Mouse (Mus musculus) cerebellum, adult 11-12 months (tissue): ENCODE data around the gene Foxm1.

Experiments
- DNase-seq: peaks from one replicate; pipeline ENCODE4 v3.0.0; 2022

Gene Foxm1

DNA sequence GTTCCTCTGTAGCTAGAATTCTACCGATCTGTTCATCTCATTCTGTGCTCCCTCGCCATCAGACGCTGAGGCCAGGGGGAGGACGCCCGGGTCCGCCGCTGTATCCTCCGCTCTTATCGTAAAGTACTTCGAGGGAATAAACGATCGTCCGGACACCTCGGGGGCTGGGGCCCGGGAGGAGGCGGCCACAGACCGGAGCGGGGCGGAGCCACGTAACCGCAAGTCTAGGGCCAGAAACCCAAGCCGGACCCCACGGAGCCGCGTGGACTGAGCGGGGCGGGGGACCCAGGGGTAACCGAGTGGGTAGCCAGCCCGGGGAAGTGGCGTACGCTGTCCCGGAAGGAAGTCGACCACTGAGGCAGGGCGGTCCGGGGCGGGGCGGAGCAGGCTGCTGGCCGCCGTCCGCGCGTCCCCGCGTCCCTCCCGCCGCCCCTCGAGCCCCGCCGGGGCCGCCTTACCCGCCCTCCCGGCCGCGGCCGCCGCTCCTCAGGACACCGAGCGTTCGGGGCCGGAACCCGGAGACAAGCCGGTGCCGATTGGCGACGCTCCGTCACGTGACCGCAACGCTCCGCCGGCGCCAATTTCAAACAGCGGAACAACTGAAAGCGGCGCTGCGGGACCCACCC lies at the start of gene Foxm1, which contains the start of gene Rhno1:
Gene Foxm1, plus strand, starts transcription at position 587 of the 626 bp plus-strand sequence.
Gene Rhno1, minus strand, starts transcription at position 531 of the 626 bp plus-strand sequence.
- peak; percentile 82 for DNase-seq

DNA sequence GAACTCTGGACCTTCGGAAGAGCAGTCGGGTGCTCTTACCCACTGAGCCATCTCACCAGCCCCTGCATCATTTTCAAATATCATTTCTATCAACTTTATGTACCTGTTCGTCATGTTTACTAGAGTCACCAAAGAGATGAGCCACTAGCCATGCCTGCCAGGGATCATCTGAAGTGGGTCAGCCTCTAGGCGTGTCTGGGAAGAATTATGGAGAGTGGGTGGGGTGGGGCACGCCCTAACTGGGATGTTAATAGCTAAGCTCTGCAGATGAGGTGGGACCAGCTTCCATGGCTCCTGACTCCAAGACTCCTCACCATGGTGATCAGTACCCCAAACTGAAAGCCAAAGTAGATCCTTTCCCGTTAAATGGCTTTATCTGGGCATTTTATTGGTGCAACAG lies 48.0 kb upstream of the Foxm1 start:
- DNase-seq = no peak

GRCm38 (mm10) chr6:128315597-128315996 lies 47.2 kb upstream of the Foxm1 start:
- DNase-seq = no peak

DNA sequence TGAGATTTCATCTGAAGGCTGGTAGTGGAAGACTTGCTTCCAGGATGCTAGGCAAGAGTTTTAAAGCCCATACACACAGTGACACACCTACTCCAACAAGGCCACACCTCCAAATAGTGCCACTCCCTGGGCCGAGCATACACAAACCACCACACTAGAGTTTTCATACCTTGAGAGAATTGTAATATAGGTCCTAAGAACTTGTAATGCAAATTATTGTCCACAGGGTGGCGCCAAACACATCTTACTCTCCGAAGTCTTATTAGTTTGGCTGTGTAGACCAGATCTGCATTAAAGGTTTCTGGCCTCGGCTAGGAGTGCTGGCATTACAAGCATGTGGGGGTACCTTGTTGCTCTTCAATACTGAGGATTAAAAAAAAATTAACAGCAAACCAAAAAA lies 44.5 kb upstream of the Foxm1 start:
- DNase-seq = peak; percentile 48

DNA sequence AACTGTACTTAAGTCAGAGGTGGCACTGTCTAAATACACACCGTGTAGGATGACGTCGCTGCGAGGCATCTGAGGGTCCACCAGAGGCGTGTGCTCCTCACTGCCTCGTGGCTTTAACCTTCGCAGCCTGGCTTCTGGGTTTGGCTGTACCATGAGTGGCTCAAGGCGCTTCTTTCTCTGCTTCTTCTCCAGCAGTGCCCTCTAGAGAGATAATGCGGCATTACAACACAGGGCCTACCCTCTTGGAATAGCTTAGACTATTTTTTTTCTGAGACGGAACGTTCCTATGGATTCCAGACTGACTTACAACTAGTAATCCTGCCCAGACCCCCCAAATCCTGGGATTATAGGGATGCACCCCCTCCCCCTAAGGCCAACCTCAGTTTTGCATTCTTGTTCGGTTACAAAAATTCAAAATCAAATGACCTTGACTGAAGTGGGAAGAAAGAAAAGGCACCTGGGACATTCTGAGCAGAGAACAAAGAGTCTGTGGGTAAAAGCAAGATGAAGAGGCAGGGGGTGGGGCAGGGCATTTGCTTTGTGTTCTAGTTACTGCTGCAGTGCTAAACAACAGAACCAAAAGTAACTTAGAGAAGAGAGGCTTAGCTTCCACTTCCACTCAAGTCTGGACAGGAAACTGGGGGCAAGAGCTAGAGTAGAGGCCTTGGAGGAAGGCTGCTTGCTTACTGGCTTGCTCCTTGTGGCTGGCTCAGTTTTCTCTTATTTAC lies 28.2 kb upstream of the Foxm1 start:
- peak; percentile 59 for DNase-seq

GRCm38 (mm10) chr6:128337467-128337866 lies 25.3 kb upstream of the Foxm1 start:
- DNase-seq = no peak

DNA sequence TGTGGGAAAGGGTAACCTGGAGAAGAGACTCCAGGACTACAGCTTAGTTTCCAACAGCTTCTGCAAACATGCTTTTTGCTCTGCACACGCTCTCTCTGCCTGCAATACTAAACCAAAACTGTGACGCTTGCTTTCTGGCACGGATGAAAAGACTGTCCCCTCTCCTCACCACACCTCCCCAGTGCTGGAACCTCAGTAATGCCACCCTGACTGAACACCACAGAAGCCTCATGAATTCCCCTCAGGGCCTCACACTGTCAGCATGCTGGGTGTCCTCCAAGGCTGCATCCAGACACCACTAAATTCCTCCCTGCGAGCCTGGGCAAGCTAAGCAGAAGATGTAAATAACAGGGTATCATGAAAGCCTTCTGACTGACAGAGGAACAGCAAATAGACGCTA lies 23.9 kb upstream of the Foxm1 start:
- no peak for DNase-seq

DNA sequence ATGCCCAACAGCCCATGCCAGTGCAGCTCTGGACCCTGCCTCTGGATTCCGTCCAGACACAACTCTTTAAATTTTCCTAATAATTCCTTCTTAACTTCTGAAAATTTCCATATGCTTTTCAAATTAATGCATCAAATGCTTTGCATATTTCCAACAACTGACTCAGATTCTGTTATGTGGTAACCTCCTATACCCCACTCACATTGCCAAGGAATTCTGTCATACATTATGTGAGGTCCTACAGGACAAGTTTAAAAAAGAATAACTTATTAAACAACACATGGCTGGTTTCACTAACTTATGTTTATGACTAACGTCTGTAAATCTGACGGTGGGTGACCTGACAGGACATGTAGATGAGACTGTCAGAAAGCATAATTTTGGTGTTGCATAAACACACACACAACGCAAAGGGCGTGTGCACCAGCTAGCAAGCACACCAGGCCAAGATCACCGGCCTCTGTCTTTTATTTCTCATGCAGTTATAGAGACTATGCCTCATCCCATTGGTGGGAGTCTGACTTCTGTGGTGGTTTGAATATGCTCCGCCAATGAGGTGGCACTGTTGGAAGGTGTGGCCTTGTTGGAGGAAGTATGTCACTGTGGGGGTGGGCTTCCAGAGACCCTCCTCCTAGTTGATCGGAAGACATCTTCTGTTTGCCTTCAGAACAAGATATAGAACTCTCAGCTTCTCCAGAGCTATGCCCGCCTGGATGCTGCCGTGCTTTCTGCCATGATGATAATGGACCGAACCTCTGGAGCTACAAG lies 20.6 kb upstream of the Foxm1 start:
- no peak for DNase-seq

DNA sequence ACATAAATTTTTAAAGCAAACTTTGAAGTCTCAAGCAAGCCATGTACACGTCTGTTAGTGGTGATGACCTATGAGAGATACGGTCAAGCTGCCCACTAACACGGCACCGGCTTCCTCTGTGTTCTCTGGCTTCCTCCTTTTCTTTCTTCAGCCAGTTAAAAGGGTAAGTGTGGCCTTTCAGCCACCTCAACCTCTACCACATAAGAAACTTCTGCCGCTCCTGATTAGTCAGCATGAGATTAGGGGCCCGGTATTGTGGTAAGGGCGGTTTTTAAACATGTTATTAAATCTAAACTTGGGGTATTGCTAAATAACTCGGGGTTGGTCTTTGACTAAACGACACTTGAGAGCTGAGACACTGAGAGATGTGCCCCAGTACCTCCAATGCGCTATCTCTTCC lies 17.1 kb upstream of the Foxm1 start:
- no peak for DNase-seq

GRCm38 (mm10) chr6:128346782-128347181 lies 16.0 kb upstream of the Foxm1 start:
- no peak for DNase-seq

GRCm38 (mm10) chr6:128349711-128350110 lies 13.1 kb upstream of the Foxm1 start:
- peak; percentile 43 for DNase-seq

GRCm38 (mm10) chr6:128354140-128354539 lies 8.6 kb upstream of the Foxm1 start:
- no peak for DNase-seq

- peak; percentile 67 for DNase-seq
Measured at GRCm38 (mm10) chr6:128355201-128355681, 7.5 kb upstream of the Foxm1 start.

GRCm38 (mm10) chr6:128355726-128356416 lies 6.9 kb upstream of the Foxm1 start, which contains the start of gene Tulp3:
Gene Tulp3 (minus strand): TSS chr6:128355851.
- DNase-seq = peak; percentile 97

DNA sequence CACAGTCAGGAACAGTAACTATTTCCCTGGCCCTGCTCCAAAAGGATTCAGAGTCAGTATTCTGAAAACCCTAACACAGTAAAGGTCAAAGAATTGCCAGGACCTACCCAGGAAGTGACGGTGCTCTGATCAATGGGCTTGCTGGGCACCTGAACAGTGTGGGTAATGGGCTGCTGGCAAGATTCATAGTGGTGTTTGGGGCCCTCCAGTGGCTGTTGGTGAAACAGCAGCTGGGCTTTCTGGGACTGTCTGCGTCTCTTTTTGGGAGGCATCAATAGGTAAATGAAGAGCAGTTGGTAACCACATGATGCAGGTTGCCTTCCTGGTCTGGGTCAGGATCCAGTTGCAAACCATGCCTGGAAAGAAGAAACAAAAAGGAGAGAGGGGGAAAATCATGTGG lies 3.8 kb upstream of the Foxm1 start:
- peak; percentile 57 for DNase-seq

- no peak for DNase-seq
Measured at GRCm38 (mm10) chr6:128361901-128362300, 866 bp upstream of the Foxm1 start.

- no peak for DNase-seq
Measured at GRCm38 (mm10) chr6:128363007-128363825, 449 bp downstream of the Foxm1 start.

- DNase-seq = no peak
Measured at GRCm38 (mm10) chr6:128364721-128365120, 2.0 kb downstream of the Foxm1 start.

GRCm38 (mm10) chr6:128366466-128366865 lies 3.7 kb downstream of the Foxm1 start:
- no peak for DNase-seq

DNA sequence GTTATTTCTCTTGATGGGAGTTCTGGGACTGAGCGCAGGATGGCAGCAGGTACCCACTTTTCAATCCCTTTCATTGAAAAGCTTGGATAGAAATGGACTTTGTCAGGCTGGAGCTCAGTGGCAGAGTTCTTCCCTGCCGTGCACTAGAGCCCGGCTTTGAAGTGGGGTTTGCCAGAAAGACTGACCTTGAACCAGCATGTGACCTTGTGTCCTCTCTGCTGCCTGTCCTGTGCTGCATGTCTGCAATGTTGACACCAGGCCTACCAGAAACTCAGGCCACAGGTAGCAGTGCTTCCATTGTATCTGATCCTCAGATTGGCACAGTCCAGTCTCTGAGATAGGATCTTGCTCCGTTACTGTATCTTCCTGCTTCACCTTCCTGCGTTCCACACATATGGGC lies 7.3 kb downstream of the Foxm1 start:
- no peak for DNase-seq

GRCm38 (mm10) chr6:128375192-128375591 lies 12.4 kb downstream of the Foxm1 start, which contains the start of the genes Tex52 and Gm44596:
Gene Tex52 (plus strand): TSS chr6:128375456.
Gene Gm44596 (plus strand): TSS chr6:128375503.
- no peak for DNase-seq
